Mouse (Mus musculus): ENCODE measurements at regions not wholly inside any gene's neighbourhood (a gene's known extent, or its start where the extent isn't known, plus 50 kb on each side); places are given as distances from the start of the nearest gene placed in this dataset.

GRCm38 (mm10) chr6:122394160-122394559, 53.8 kb upstream of the Phc1 start:
- no peak overlapping the region for H3ac ChIP-seq (ENCODE audit: control insufficient read depth, insufficient read length, low read depth)
- no peaks in the 10 kb centered on the region for H3K36me3 ChIP-seq (ENCODE audit: control insufficient read depth, insufficient read depth)
- no peaks in the 10 kb centered on the region for H3K27me3 ChIP-seq (ENCODE audit: control insufficient read depth, insufficient read depth, insufficient read length)
- no peak for TF ChIP-seq USF1 (IDR thresholded peaks at IDR 0.05; ENCODE audit: low read depth)
- no peak for TF ChIP-seq CTCF (IDR thresholded peaks at IDR 0.05; ENCODE audit: control insufficient read depth, insufficient read depth, insufficient read length)
- no peak for TF ChIP-seq FOSL1 (IDR thresholded peaks at IDR 0.05; ENCODE audit: insufficient read depth, low read length, poor library complexity, severe bottlenecking)
- no peak for TF ChIP-seq CEBPB (IDR thresholded peaks at IDR 0.05; ENCODE audit: low read depth)
- TF ChIP-seq MYOG (IDR thresholded peaks at IDR 0.05; ENCODE audit: control insufficient read depth, extremely low read depth, insufficient read length), result no peak
- no peak for TF ChIP-seq MYOD1 (IDR thresholded peaks at IDR 0.05; ENCODE audit: control insufficient read depth, insufficient read length, low read depth)
- TF ChIP-seq MAX (IDR thresholded peaks at IDR 0.05), result no peak
- no peaks in the 10 kb centered on the region for H3K79me2 ChIP-seq (ENCODE audit: control insufficient read depth, insufficient read depth)
- H3K4me3 ChIP-seq (ENCODE audit: insufficient read depth, poor library complexity, severe bottlenecking), result no peak overlapping the region
- no peaks in the 10 kb centered on the region for H3K79me3 ChIP-seq (ENCODE audit: low read depth)

DNA sequence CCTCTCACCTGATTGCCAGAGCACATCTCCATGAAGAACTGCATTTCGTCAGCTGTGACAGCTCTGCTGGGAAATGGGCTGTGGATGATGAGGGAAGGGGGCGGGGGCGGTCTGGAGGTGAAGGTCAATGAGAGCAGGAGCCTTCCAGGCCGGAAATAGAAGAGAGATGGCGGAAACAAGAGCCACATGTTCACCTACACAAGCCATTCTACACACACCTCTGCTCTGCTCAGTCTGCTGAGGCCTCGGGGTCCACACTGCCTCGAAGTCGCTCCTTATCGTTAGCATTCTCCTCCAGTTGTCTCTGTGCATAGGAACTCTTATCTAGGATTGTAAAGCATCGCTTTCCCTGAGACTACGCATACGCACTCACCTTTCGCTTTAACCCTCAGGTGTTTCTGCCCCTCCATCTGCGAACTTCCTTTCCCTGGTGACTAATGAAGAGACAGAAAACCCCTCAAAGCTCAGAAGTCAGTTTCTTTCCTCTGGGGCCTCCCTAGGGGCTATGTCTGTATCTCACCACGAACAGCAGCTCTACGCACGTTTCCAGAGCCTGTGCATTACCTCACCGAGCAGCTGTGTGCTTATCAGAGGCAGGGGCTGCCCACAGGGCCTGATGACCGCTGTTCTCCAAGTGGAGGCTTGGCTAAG, 53.0 kb upstream of the Phc1 start:
- H3K36me3 ChIP-seq (ENCODE audit: control insufficient read depth, insufficient read depth), result no peaks in the 10 kb centered on the region
- H3K79me3 ChIP-seq (ENCODE audit: low read depth), result no peaks in the 10 kb centered on the region
- no peak for TF ChIP-seq CTCF (IDR thresholded peaks at IDR 0.05; ENCODE audit: control insufficient read depth, insufficient read depth, insufficient read length)
- peak; percentile 39 for TF ChIP-seq MYOD1 (IDR thresholded peaks at IDR 0.05; ENCODE audit: control insufficient read depth, insufficient read length, low read depth)
- no peaks in the 10 kb centered on the region for H3K79me2 ChIP-seq (ENCODE audit: control insufficient read depth, insufficient read depth)
- no peaks in the 10 kb centered on the region for H3K27me3 ChIP-seq (ENCODE audit: control insufficient read depth, insufficient read depth, insufficient read length)
- no peak overlapping the region for H3ac ChIP-seq (ENCODE audit: control insufficient read depth, insufficient read length, low read depth)
- H3K4me3 ChIP-seq (ENCODE audit: insufficient read depth, poor library complexity, severe bottlenecking), result no peak overlapping the region

DNA sequence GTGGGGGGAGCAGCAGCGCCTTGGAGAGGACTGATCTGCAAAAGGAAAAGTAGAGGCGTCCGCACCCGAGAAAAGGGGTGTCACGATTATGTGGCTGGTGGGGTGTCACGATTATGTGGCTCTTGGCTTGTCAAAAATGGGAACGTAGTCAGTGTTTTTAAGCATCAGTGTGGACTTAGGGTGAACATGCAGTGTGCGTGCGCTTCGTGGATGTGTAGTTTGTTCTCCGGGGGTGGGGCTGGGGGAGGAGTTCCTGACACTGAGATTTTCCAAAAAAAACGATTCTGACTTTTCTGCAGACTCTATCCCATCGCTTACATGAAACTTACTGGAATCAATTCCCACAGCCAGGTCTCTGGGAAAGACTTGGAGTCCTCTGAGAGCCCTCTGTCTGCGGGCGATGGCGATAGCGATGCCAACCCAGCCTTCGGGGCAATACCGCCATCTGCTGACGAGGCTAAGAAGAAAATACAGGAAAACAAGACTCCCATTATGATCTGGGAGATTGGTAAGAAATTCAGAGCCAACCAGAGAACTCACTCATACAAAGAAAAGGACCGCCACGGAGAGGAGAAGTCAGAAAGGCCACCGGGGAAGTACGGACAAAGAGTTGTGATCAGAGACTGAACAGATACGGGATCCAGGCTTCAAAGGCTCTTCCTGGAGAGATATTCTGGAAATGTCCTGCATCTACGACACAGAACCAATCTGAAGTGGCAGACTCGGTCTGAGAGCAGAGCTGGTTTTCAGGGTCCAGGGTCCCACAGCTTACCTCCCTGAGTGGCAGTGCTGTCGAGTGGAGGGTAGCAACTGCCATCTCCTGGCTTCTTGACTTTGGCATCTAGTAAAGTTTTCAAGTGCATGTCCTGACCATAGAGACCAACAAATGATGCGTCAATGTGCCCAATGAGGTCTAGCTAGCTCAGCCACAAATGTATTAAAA, 51.6 kb upstream of the Phc1 start:
- no peaks in the 10 kb centered on the region for H3K79me2 ChIP-seq (ENCODE audit: control insufficient read depth, insufficient read depth)
- no peaks in the 10 kb centered on the region for H3K36me3 ChIP-seq (ENCODE audit: control insufficient read depth, insufficient read depth)
- H3ac ChIP-seq (ENCODE audit: control insufficient read depth, insufficient read length, low read depth), result no peak overlapping the region
- no peaks in the 10 kb centered on the region for H3K79me3 ChIP-seq (ENCODE audit: low read depth)
- H3K27me3 ChIP-seq (ENCODE audit: control insufficient read depth, insufficient read depth, insufficient read length), result no peaks in the 10 kb centered on the region
- TF ChIP-seq MAX (IDR thresholded peaks at IDR 0.05) (no peak), CTCF (IDR thresholded peaks at IDR 0.05; ENCODE audit: control insufficient read depth, insufficient read depth, insufficient read length) (peak; percentile 34)
- H3K4me3 ChIP-seq (ENCODE audit: insufficient read depth, poor library complexity, severe bottlenecking), result no peak overlapping the region

DNA sequence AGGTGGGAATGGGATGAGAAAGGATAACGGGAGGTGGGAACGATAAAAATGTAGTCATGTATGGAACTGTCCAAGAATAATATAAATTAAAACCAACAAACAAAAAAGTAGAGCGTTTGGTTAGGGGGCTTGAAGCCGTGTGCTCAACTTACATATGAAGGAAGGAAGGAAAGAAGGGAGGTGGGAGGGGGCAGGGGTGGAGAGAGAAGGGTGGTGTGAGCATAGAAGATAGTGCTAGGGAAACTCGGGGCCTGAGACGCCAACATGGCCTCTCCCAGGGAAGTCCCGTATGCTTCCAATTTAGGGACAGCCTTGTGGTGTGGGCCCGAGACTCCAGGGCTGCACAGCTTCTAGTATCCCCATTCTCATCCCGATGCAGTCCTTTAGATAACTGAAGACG, 50.8 kb upstream of the Phc1 start:
- Histone ChIP-seq H3K79me2 (ENCODE audit: control insufficient read depth, insufficient read depth) (no peaks in the 10 kb centered on the region), H3K79me3 (ENCODE audit: low read depth) (no peaks in the 10 kb centered on the region), H3ac (ENCODE audit: control insufficient read depth, insufficient read length, low read depth) (no peak overlapping the region), H3K36me3 (ENCODE audit: control insufficient read depth, insufficient read depth) (no peaks in the 10 kb centered on the region), H3K4me3 (ENCODE audit: insufficient read depth, poor library complexity, severe bottlenecking) (no peak overlapping the region), H3K27me3 (ENCODE audit: control insufficient read depth, insufficient read depth, insufficient read length) (no peaks in the 10 kb centered on the region)
- TF ChIP-seq CEBPB (IDR thresholded peaks at IDR 0.05; ENCODE audit: low read depth), result no peak
- no peak for TF ChIP-seq MAX (IDR thresholded peaks at IDR 0.05)
- no peak for TF ChIP-seq FOSL1 (IDR thresholded peaks at IDR 0.05; ENCODE audit: insufficient read depth, low read length, poor library complexity, severe bottlenecking)
- no peak for TF ChIP-seq MYOG (IDR thresholded peaks at IDR 0.05; ENCODE audit: control insufficient read depth, extremely low read depth, insufficient read length)
- TF ChIP-seq CTCF (IDR thresholded peaks at IDR 0.05; ENCODE audit: control insufficient read depth, insufficient read depth, insufficient read length), result no peak

DNA sequence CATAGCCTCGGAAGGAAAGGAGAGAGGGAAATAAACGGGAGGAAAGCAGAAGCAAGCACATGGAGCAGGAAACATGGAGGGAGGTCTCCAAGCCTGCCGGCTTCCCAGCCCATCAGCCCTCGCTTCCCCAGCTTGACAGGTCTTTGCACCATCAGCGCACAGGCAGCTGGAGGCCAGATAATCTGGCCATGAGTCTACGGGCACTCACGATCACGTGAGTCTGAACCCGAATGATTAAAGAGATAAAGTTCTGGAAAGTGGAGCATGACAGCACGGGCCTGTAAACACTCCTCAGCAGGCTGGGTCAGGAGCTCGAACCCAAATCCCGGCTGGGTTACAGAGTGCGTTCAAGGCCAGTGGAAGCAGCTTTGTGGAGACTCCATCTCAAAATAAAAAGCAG, 50.4 kb upstream of the Phc1 start:
- H3K27me3 ChIP-seq (ENCODE audit: control insufficient read depth, insufficient read depth, insufficient read length), result no peaks in the 10 kb centered on the region
- H3K4me3 ChIP-seq (ENCODE audit: insufficient read depth, poor library complexity, severe bottlenecking), result no peak overlapping the region
- H3K79me2 ChIP-seq (ENCODE audit: control insufficient read depth, insufficient read depth), result no peaks in the 10 kb centered on the region
- no peaks in the 10 kb centered on the region for H3K36me3 ChIP-seq (ENCODE audit: control insufficient read depth, insufficient read depth)
- H3ac ChIP-seq (ENCODE audit: control insufficient read depth, insufficient read length, low read depth), result no peak overlapping the region
- no peak for TF ChIP-seq CTCF (IDR thresholded peaks at IDR 0.05; ENCODE audit: control insufficient read depth, insufficient read depth, insufficient read length)
- no peak for TF ChIP-seq CEBPB (IDR thresholded peaks at IDR 0.05; ENCODE audit: low read depth)
- no peak for TF ChIP-seq MAX (IDR thresholded peaks at IDR 0.05)
- no peak for TF ChIP-seq MYOG (IDR thresholded peaks at IDR 0.05; ENCODE audit: control insufficient read depth, extremely low read depth, insufficient read length)
- TF ChIP-seq USF1 (IDR thresholded peaks at IDR 0.05; ENCODE audit: low read depth), result no peak
- no peak for TF ChIP-seq FOSL1 (IDR thresholded peaks at IDR 0.05; ENCODE audit: insufficient read depth, low read length, poor library complexity, severe bottlenecking)
- no peak for TF ChIP-seq MYOD1 (IDR thresholded peaks at IDR 0.05; ENCODE audit: control insufficient read depth, insufficient read length, low read depth)
- no peaks in the 10 kb centered on the region for H3K79me3 ChIP-seq (ENCODE audit: low read depth)

All from C2C12 (cell line).